Mouse (Mus musculus) T-helper 17 cell (primary cell): ENCODE results near the gene Ddx1.
"Not testable (repeated sequence)": the region's sequence is repeated elsewhere in the genome, so short reads cannot be mapped to it uniquely, and the experiment has no call there.

Experiments
- in situ Hi-C, 2 experiments: fragments of 300-600 bp; cut with MboI, MseI; formaldehyde crosslinking; loops; 1 replicate in 1 of 2; 2 replicates in 1 of 2; pipeline ENCODE4 v1.15.1; 2025; ENCODE audit warnings: high pct_unique_total_duplicates in 2 of 2

The Ddx1 gene

GRCm38 (mm10) chr12:13207099-13207498, 41.9 kb downstream of the Ddx1 start:
- in situ Hi-C loops, result no loop called here

- in situ Hi-C loops, result no loop called here
These were observed 43.3 kb downstream of the Ddx1 start for GRCm38 (mm10) chr12:13205733-13206132.

GRCm38 (mm10) chr12:13202322-13202721, 46.7 kb downstream of the Ddx1 start:
- in situ Hi-C loops, result no loop called here

GRCm38 (mm10) chr12:13200576-13200975, 48.4 kb downstream of the Ddx1 start:
- in situ Hi-C loops, result no loop called here

- in situ Hi-C loops, result no loop called here
These were observed 49.4 kb downstream of the Ddx1 start for GRCm38 (mm10) chr12:13199338-13200301.

GRCm38 (mm10) chr12:13198157-13198556, 50.9 kb downstream of the Ddx1 start:
- in situ Hi-C loops, result no loop called here

GRCm38 (mm10) chr12:13196146-13196545, 52.9 kb downstream of the Ddx1 start:
- in situ Hi-C loops, result no loop called here

GRCm38 (mm10) chr12:13195506-13195905, 53.5 kb downstream of the Ddx1 start:
- in situ Hi-C loops, result no loop called here

- in situ Hi-C loops, result no loop called here
These were observed 60.8 kb downstream of the Ddx1 start for GRCm38 (mm10) chr12:13188059-13188700.

- in situ Hi-C loops, result no loop called here
These were observed 62.8 kb downstream of the Ddx1 start for GRCm38 (mm10) chr12:13186209-13186608.

- in situ Hi-C loops, result no loop called here
These were observed 64.1 kb downstream of the Ddx1 start for GRCm38 (mm10) chr12:13184873-13185361.

GRCm38 (mm10) chr12:13184136-13184535, 64.9 kb downstream of the Ddx1 start:
- in situ Hi-C loops, result not testable (repeated sequence)

GRCm38 (mm10) chr12:13182220-13182619, 66.8 kb downstream of the Ddx1 start:
- in situ Hi-C loops, result no loop called here

- in situ Hi-C loops, result no loop called here
These were observed 67.3 kb downstream of the Ddx1 start for GRCm38 (mm10) chr12:13181721-13182120.

GRCm38 (mm10) chr12:13180715-13181335, 68.2 kb downstream of the Ddx1 start:
- in situ Hi-C loops, result no loop called here

- in situ Hi-C loops, result no loop called here
These were observed 68.7 kb downstream of the Ddx1 start for GRCm38 (mm10) chr12:13180332-13180714.

- in situ Hi-C loops, result no loop called here
These were observed 71.4 kb downstream of the Ddx1 start for GRCm38 (mm10) chr12:13177606-13178005.

GRCm38 (mm10) chr12:13176927-13177326, 72.1 kb downstream of the Ddx1 start:
- in situ Hi-C loops, result no loop called here

- in situ Hi-C loops, result no loop called here
These were observed 72.9 kb downstream of the Ddx1 start for GRCm38 (mm10) chr12:13176136-13176535.

- in situ Hi-C loops, result no loop called here
These were observed 75.0 kb downstream of the Ddx1 start for GRCm38 (mm10) chr12:13174022-13174421.

GRCm38 (mm10) chr12:13168073-13168472, 80.9 kb downstream of the Ddx1 start:
- in situ Hi-C loops, result loop anchor here in 1 of 2 experiments (10.0 kb wide), 1 partner anchor 797 kb away; no protein-coding TSS in a partner anchor

GRCm38 (mm10) chr12:13167116-13167515, 81.9 kb downstream of the Ddx1 start:
- in situ Hi-C loops, result loop anchor here in 1 of 2 experiments (10.0 kb wide), 1 partner anchor 798 kb away; no protein-coding TSS in a partner anchor
